Mouse (Mus musculus) liver, embryonic 14.5 days (tissue): ENCODE results near the gene Sik2. TPM values are rescaled to one million over a fixed set of nuclear protein-coding genes. Genes with fewer than 3 reads are reported as not detected.

Experiments
- ATAC-seq: fragments of 200-750 bp; cut with Nextera tagmentation; 2 replicates; pipeline ENCODE4 v1.8.0; 2017; ENCODE audit warnings: moderate number of reproducible peaks, mild to moderate bottlenecking, moderate library complexity; ENCODE audit not compliant: insufficient read depth
- DNase-seq, 3 experiments: peaks; one replicate each; pipeline ENCODE4 v3.0.0-alpha.2; 2012 to 2013; ENCODE audit warnings: low read depth in 3 of 3, low spot score in 3 of 3
- H3K27ac ChIP-seq: fragments of 300-500 bp; sonication (generic); 2 replicates; pipeline ENCODE4 v1.5.1; 2014; ENCODE audit warnings: moderate library complexity, mild to moderate bottlenecking, control low read depth, inconsistent platforms
- H3K27me3 ChIP-seq: fragments of 300-500 bp; sonication (generic); 2 replicates; pipeline ENCODE4 v1.6.1; 2014; ENCODE audit warnings: mild to moderate bottlenecking, low read length, moderate library complexity; ENCODE audit not compliant: control insufficient read depth, insufficient read depth
- H3K36me3 ChIP-seq: fragments of 300-500 bp; sonication (generic); replicated peaks from 2 replicates; pipeline ENCODE4 v1.6.1; 2014; ENCODE audit warnings: low read depth; ENCODE audit not compliant: control insufficient read depth, insufficient read depth
- H3K4me1 ChIP-seq, 2 experiments: fragments of 200-500 bp in 1 of 2; fragments of 300-500 bp in 1 of 2; sonication (generic) in 1 of 2; replicated peaks; 2 replicates each; pipeline ENCODE4 v1.6.1; 2012 to 2014; ENCODE audit warnings: antibody characterized with exemption in 1 of 2, inconsistent platforms in 1 of 2, low read length in 1 of 2; ENCODE audit not compliant: control insufficient read depth in 2 of 2, insufficient read depth in 2 of 2
- H3K4me2 ChIP-seq: fragments of 300-500 bp; sonication (generic); 2 replicates; pipeline ENCODE4 v1.6.1; 2014; ENCODE audit warnings: low read depth, mild to moderate bottlenecking, control low read depth, moderate library complexity
- H3K4me3 ChIP-seq, 2 experiments: fragments of 200-500 bp in 1 of 2; fragments of 300-500 bp in 1 of 2; sonication (generic) in 1 of 2; 2 replicates each; pipeline ENCODE4 v1.5.1; 2012 to 2014; ENCODE audit warnings: low read depth in 2 of 2, low read length in 2 of 2, mild to moderate bottlenecking in 2 of 2, control low read depth in 1 of 2, inconsistent platforms in 1 of 2, moderate library complexity in 1 of 2; ENCODE audit not compliant: insufficient read depth in 1 of 2
- H3K9ac ChIP-seq: fragments of 300-500 bp; sonication (generic); replicated peaks from 2 replicates; pipeline ENCODE4 v1.6.1; 2014; ENCODE audit warnings: mild to moderate bottlenecking, control low read depth, moderate library complexity
- H3K9me3 ChIP-seq: fragments of 300-500 bp; sonication (generic); 2 replicates; pipeline ENCODE4 v1.6.1; 2016; ENCODE audit warnings: low read length, mixed read lengths; ENCODE audit not compliant: control insufficient read depth
- CTCF ChIP-seq: IDR thresholded peaks from 2 replicates; pipeline ENCODE4 v1.5.1; 2016; ENCODE audit warnings: antibody characterized with exemption, low read depth, control low read depth
- EP300 ChIP-seq: IDR thresholded peaks from 2 replicates; pipeline ENCODE4 v1.6.1; 2016; ENCODE audit warnings: antibody characterized with exemption, low read depth
- WGBS: fragments of 180-500 bp; shearing (Covaris S2); extraction: QIAGEN DNeasy Blood & Tissue Kit; methylation state at CpG from one replicate; pipeline ENCODE4 v1.1.7; 2014; ENCODE audit not compliant: insufficient replicate concordance; 5-methylcytosine and 5-hydroxymethylcytosine counted together
- polyA plus RNA-seq, 2 experiments: library from polyadenylated mRNA; depleted of rRNA in 1 of 2; stranded (reverse) in 1 of 2; unstranded in 1 of 2; fragments of >200 nt; fragmentation: Nextera tagmentation in 1 of 2; extraction: Ambion mirVana in 1 of 2; gene quantifications; 2 replicates each; pipeline versions ENCODE4 v1.2.1 to v1.2.3; 2012 to 2014

Gene Sik2
- polyA plus RNA-seq, 2 experiments: 6.9 to 7.8 TPM

- ATAC-seq (no peak), DNase-seq (no peak)
- H3K27ac ChIP-seq: no peak overlapping the region
- WGBS: 61% methylated on average over 7 of the region's 7 CpGs
- H3K4me1 ChIP-seq: no peaks in the 10 kb centered on the region
- no peak for TF ChIP-seq CTCF
- TF ChIP-seq EP300: no peak
- H3K4me3 ChIP-seq: no peak overlapping the region
- no peak overlapping the region for H3K9ac ChIP-seq
- no peaks in the 10 kb centered on the region for H3K36me3 ChIP-seq
- H3K27me3 ChIP-seq: no peaks in the 10 kb centered on the region
- no peak overlapping the region for H3K4me2 ChIP-seq
- H3K9me3 ChIP-seq: no peaks in the 10 kb centered on the region
These were observed 32.7 kb upstream of the Sik2 start for GRCm38 (mm10) chr9:51041491-51041980.

GRCm38 (mm10) chr9:51032785-51033529 lies 24.1 kb upstream of the Sik2 start:
- peaks cover 0 to 2% of the 10 kb centered on the region in 2 experiments; a peak in 1 of 4 replicates for H3K4me1 ChIP-seq
- H3K36me3 ChIP-seq: no peaks in the 10 kb centered on the region
- H3K4me2 ChIP-seq: no peak overlapping the region
- ATAC-seq (no peak), DNase-seq (no peak)
- 57% methylated on average over 3 of the region's 3 CpGs for WGBS
- H3K9me3 ChIP-seq: no peaks in the 10 kb centered on the region
- no peak overlapping the region for H3K9ac ChIP-seq
- no peak overlapping the region for H3K4me3 ChIP-seq
- H3K27me3 ChIP-seq: no peaks in the 10 kb centered on the region
- no peak for TF ChIP-seq CTCF
- no peak for TF ChIP-seq EP300
- H3K27ac ChIP-seq: no peak overlapping the region

GRCm38 (mm10) chr9:51032291-51032690 lies 23.4 kb upstream of the Sik2 start:
- 43% methylated on average over 8 of the region's 8 CpGs for WGBS

DNA sequence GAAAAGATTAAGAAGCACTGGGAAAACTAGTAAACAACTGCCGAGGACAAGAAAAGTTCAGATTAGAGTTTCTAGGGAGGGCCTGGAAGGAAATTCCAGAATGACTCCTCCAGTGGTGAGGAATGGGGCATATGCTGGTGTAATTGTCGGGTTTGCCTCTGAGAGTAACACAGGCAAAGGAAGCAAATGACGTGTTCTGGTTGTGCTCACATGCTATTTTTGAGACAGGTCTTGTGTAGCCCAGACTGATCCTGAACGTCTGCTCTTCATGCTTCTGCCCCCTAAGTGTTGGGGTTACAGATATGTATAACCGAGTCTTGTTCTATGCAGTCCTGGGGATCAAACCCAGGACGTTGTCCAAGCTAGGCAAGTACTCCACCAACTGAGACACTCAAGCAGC lies 22.7 kb upstream of the Sik2 start:
- Histone ChIP-seq H3K27me3 (no peaks in the 10 kb centered on the region), H3K27ac (no peak overlapping the region), H3K4me3 (no peak overlapping the region), H3K9ac (no peak overlapping the region), H3K4me2 (no peak overlapping the region), H3K4me1 (peaks cover 0 to 2% of the 10 kb centered on the region in 2 experiments; a peak in 1 of 4 replicates), H3K36me3 (no peaks in the 10 kb centered on the region), H3K9me3 (no peaks in the 10 kb centered on the region)
- WGBS: 54% methylated on average over 6 of the region's 6 CpGs
- TF ChIP-seq CTCF: no peak
- no peak for TF ChIP-seq EP300
- ATAC-seq: no peak
- no peak for DNase-seq

More at GRCm38 (mm10) chr9:51032291-51032690, 23.4 kb upstream of the Sik2 start:
- Histone ChIP-seq H3K36me3 (no peaks in the 10 kb centered on the region), H3K4me3 (no peak overlapping the region), H3K27me3 (no peaks in the 10 kb centered on the region), H3K4me2 (no peak overlapping the region), H3K9me3 (no peaks in the 10 kb centered on the region), H3K4me1 (peaks cover 0 to 2% of the 10 kb centered on the region in 2 experiments; a peak in 1 of 4 replicates), H3K9ac (no peak overlapping the region), H3K27ac (no peak overlapping the region)
- ATAC-seq (no peak), DNase-seq (no peak)
- TF ChIP-seq EP300: no peak
- no peak for TF ChIP-seq CTCF

DNA sequence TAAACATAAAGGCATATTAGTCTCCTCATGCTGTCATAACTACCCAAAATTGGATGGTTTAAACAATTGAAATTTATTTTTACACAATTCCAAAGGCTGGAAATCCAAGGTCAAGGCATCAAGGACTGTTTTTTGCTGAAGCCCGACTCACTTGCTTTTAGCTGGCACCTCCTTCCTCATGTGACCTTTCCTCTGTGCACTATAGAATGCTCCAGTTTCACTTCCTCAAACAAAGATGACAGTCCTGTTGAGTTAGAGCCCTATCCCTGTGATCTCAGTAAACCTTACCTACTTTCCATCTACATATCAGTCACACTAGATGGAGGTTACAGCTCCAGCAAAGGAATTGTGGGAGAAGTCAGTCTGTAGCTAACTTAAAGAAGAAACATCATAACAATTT lies 21.3 kb upstream of the Sik2 start:
- 12% methylated on average over 1 of the region's 1 CpGs for WGBS
- H3K4me2 ChIP-seq: no peak overlapping the region

More for the DNA sequence above, 21.3 kb upstream of the Sik2 start:
- DNase-seq: no peak
- Histone ChIP-seq H3K36me3 (no peaks in the 10 kb centered on the region), H3K27me3 (no peaks in the 10 kb centered on the region), H3K27ac (no peak overlapping the region), H3K9ac (no peak overlapping the region), H3K4me3 (no peak overlapping the region), H3K4me1 (peaks cover 0 to 2% of the 10 kb centered on the region in 2 experiments; a peak in 1 of 4 replicates), H3K9me3 (no peaks in the 10 kb centered on the region)
- no peak for TF ChIP-seq CTCF
- no peak for TF ChIP-seq EP300
- no peak for ATAC-seq
